Mouse (Mus musculus) heart, adult 9 months (tissue): ENCODE data around the gene Shc3.

ENCODE experiments used
- DNase-seq, 2 experiments: peaks; one replicate each; pipeline ENCODE4 v3.0.0; 2022; ENCODE audit warnings: low spot score in 2 of 2

Shc3 gene

DNA sequence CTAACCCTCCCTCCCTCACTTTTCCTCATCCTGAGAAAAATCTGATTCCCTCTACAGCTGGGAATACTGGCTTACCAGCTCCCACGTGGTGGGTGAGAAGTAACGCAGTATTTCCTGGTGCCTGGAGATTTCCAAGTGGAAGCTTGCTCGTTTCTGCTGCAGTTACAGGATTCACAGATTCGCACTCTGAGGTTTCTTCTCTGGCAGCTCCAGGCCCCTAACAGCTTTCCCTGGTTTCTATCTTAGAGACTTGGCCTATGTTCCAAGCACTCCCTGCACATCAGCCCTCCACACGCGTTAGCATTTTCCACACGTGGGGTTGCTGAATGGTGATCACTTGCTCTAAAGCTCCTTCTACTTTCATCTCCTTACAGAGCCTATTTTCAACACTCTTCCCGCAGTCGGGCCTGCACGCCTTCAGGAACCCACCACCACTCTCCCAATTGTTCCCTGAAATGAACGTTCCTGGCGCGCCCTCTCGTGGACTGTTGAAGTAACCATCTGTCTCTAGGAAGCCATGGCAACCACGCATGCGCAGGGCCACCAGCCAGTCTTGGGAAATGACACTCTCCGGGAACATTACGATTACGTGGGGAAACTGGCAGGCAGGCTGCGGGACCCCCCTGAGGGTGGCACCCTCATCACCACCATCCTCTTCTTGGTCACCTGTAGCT lies 150.8 kb downstream of the Shc3 start:
- peak; percentile 87 to 92 for DNase-seq

- peak in 1 of 2 experiments; percentile 54 for DNase-seq
Observed at GRCm38 (mm10) chr13:51417796-51418195, 151.4 kb downstream of the Shc3 start.

GRCm38 (mm10) chr13:51416727-51417126 lies 152.5 kb downstream of the Shc3 start:
- DNase-seq: no peak

GRCm38 (mm10) chr13:51413461-51413860 lies 155.8 kb downstream of the Shc3 start:
- no peak for DNase-seq

DNA sequence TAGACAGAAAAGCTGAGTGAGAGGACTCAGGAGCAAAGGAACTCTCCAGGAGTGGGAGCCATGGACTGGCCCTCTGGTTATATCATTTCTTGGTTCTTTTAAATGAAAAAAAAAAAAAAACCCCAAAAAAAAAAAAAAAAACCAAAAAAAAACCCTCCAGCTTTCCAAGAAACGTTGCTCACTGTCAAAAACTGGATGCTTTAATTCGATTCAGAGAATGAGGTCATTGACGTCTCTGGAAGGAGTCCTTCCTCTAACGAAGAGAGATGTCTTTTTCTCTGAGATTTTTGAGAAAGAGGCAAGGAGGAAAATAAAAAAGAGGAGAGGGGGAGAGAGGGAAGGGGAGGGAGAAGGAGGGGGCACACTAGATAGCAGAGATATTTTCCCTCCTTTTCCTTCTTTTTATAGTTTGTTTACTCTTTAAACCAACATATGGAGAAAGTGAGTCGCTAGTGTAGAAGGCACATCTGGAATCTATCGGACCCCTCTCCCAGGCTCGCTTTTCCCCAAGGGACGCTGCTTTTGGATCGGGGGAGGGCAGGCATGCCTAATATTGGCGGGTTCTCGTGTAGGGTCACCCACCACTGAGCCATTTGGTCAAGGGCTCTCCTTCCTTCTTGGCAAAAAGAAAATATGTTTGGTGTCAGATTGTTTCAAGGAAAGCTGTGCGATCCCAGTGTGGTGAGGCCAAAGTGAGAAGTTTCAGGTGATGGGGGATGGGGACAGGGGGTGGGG lies 157.4 kb downstream of the Shc3 start:
- no peak for DNase-seq

- no peak for DNase-seq
Observed at GRCm38 (mm10) chr13:51411243-51411642, 158.0 kb downstream of the Shc3 start.

DNA sequence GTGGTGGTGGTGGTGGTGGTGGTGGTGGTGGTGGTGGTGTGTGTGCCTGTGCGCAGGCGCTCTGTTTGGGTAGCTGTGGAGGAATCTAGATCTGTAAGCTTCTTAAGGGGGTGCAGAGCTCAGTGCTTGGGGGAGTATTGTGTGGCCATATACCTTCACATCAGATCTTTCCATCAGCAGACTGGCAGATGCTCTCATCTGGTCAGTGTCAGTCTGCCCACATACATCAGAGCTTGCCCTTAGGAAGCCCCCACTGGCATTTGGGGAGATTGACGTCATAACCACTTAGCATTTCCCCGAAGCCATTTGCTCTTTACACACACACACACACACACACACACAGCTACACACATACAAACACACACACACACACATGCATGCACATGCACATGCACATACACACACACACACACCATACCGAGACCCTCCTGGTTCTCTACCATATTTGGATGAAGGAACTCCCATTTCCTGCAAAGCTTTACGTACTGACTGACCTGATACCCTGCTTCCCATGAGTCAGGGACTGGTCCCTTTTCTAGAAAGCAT lies 159.2 kb downstream of the Shc3 start:
- no peak for DNase-seq

DNA sequence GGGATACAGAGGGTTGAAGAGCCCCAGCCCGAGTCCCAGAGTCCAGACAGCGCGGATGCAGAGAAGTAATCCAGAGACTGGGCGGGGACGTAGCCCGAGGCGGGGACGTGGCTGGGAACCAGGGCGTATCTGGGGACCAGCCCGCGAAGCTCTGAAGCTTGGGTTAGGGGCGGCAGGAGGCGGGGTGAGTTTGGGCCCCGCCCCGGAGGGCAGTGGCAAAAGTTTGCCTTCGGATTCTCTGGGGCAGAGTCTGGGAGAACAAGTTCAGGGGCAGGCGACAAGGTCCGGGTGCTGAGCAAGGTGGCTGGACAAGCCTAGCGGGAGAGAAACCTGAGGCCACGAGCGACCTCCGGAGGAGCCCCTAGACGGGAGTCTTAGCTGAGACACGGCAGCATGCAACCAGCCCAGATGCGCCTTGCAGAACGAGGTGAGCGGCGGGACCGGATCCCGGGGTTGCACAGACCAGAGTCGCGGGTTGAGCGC lies 160.7 kb downstream of the Shc3 start, which contains the start of gene S1pr3:
S1pr3 (plus strand) TSS at position 121 of the 483 bp plus-strand sequence.
- peak; percentile 82 to 84 for DNase-seq

DNA sequence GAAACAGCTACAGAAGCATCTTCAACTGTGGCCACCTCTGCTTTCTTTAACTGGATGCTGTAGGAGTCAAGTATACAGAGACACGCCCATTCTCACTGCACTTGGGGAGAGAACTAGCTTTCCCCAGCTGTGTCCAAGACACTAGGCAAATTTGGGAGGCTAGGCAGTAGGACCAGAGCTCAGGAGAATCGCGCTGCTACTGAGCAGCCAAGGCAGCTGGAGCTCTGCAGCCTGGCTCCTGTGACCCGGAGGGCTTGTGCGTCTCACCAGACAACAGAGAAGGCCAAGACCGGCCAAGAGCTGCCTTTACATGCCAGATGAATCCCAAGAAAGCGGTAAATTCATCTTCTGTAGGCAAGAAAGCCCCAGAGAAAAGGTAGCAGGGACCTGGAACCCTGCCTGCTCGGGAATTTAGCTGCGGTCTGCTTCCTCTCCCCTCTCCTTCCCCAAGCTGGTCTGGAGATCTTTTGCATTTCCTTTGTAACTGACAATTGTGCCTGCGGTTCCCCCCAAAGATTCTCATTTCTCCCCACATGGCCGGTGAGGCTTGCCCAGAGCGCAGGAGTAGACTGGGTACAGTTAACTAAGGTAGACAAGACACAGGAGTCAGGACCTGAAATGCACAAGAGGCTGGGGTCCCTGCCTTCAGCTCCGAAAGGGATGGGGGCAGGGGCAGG lies 161.5 kb downstream of the Shc3 start:
- peak in 1 of 2 experiments; percentile 50 for DNase-seq

DNA sequence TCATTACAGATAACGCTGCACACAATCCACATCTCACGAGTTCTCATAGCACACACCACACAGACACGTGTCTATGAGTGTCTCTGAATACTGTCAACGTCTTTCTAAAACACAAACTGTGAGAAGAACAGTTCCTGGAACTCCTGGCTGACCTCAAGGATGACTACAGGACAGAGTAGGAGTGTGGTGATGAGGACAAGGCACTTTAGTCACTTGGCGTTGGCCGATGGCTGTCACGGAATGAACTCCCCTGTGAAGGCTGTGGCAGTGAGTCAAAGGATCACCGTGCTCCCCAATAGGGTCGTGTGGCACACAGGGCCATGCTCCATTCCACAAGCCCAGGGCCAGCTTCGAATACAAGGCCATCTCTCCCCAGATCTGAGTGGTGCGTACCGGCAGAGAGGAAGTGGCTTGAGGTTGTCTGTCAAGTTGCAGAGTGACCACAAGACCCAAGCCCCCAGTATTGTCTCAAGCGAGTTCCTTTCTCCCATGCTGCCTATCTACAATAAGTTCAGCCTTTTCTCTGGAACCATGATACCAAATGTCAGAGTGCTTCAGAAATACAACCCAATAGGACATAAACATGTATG lies 163.4 kb downstream of the Shc3 start:
- no peak for DNase-seq

DNA sequence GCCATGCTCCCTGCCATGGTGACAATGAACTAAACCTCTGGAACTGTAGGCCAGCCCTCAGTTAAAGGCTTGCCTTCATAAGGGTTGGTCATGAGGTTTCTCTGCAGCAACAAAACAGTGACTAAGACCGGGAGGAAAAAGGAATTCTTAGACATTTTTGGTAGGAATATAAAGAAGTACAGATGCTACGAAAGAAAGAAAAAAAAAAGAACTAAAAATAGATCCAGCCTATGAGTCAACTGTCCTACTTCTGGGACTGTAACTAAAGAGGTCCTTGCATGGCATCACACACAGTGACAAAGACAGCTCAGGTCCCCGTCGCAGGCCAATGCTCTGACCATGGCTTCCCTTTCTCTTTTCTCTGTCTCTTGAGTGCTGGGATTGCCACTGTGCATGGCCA lies 164.7 kb downstream of the Shc3 start:
- DNase-seq: no peak

DNA sequence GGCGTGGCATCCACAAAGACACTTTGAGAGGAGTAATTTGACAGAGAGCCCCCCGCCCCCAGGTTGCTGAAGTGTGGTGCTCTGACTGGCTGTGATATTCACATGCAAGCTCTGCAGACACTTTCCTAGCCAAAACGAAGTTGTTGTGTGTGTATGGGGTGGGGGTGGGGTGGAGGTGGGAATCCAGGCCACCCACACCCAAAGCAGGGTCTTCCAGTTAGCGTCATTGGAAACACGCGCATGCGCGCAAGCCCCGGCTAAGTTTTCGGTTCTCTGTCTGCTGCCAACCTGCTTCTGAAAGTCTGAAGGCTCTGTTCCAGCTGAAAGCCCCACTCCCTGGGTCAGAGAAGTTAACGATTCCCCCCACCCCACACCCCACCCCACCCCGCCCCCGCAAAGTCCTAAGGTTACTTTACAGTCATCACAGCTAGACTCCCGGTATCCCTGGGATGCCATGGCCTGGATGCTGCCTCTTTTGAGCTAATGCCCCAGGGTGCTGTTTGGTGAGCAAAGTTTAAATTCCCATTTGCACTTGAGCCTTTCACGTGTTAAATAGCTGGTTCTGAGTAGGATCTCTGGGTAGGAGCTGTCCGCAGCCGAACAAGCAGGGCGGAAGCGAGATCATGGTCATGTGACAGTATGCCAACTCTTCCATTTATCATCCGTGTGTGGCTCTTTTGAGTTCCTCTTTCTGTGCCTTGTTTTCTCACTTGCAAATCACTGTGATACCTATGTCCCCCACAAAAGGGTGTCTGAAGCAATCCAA lies 168.3 kb downstream of the Shc3 start:
- no peak for DNase-seq

GRCm38 (mm10) chr13:51400186-51400719 lies 169.0 kb downstream of the Shc3 start:
- DNase-seq: no peak

- no peak for DNase-seq
Observed at GRCm38 (mm10) chr13:51399562-51399961, 169.7 kb downstream of the Shc3 start.

- no peak for DNase-seq
Observed at GRCm38 (mm10) chr13:51397861-51398260, 171.4 kb downstream of the Shc3 start.

GRCm38 (mm10) chr13:51392256-51392655 lies 177.0 kb downstream of the Shc3 start:
- no peak for DNase-seq

- DNase-seq: no peak
Observed at GRCm38 (mm10) chr13:51391359-51391916, 177.8 kb downstream of the Shc3 start.

DNA sequence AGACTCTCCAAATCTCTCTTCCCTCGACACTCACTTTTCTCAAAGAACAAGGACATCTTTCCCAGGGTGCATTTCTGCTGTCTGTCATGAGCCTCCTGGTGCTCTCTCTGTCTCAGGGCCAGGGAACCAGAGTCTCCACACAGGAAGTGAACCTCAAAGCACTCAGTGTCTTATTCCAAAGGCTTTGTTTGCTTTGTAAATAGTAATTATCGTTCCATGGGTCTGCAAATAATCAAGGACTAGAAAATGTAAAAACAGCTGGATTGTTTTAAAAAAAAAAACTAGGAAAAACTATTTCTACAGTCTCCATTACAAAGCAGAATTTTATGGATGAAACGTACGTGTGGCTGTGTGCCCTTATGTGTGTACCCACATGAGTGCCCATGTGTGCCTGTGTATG lies 178.8 kb downstream of the Shc3 start:
- no peak for DNase-seq

DNA sequence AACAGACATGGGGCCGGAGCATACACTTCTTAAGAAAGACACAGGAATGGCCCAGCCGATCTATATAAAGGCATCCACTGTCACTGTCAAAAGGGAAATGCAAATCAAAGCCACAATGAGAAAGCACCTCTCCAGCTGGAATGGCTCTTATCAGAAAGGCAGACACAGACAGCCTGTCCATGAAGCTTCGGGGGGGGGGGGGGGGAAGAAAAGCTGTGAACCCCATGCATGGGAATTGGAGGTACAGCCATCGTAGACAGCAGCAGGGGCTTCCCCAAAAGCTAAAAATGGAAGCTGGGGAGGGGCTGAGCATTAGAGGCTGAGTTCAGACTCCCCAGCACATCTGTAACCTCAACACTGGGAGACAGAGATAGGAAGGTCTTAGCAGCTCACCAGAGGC lies 181.3 kb downstream of the Shc3 start:
- no peak for DNase-seq

DNA sequence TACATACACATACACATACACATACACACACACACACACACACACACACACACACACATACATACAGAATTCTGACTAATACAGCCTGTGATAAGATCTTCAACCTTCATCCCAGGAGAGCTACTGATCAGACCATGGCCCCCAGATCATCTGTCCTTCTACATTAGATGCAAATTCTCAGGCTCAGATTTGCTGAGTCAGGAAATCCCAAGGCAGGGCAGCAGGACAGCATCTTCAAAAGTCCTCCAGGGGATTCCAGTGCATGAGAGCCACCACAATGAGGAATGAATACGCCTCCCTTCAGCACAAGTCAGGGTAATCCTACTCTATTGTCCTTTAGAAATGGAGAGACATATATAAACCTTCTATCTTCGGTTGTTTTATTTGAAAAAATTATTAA lies 184.3 kb downstream of the Shc3 start:
- no peak for DNase-seq

GRCm38 (mm10) chr13:51381498-51381897 lies 187.7 kb downstream of the Shc3 start:
- DNase-seq: no peak
